In genomic region chr3:141528751-141529150, GRCm38 (mm10) we compare ENCODE assay signal across 29 mouse cellular contexts.
A peak's percentile ranks its signal among the peaks of the same experiment; 100 is the strongest.
DNase-seq lines count a peak whose midpoint lies in the region; ATAC-seq and TF ChIP-seq lines count a peak whose summit lies in the region.
"Had no signal": no experiment of that assay in that cellular context is flagged by ENCODE, and none has a peak within 500 bp of the region (broad histone marks: within the 10 kb centered on the region; RNA-seq: fewer than 3 reads in every experiment).

No protein-coding gene starts in this region.

- H3K27me3 ChIP-seq in embryonic facial prominence, embryonic 12.5 days: no peaks in the 10 kb centered on the region
- no peaks in the 10 kb centered on the region for H3K27me3 ChIP-seq in limb, embryonic 14.5 days (ENCODE audit: control insufficient read depth, insufficient read depth, low read length)
- H3K27me3 ChIP-seq: heart, embryonic 13.5 days; lung, embryonic 15.5 days; neural tube, embryonic 12.5 days had no signal

- TF ChIP-seq POLR2A in limb, embryonic 14.5 days (IDR thresholded peaks at IDR 0.05; ENCODE audit: borderline replicate concordance, extremely low read depth, insufficient read depth, insufficient read length): no peak

- H3K9me3 ChIP-seq in embryonic facial prominence, embryonic 12.5 days: no peaks in the 10 kb centered on the region
- no peaks in the 10 kb centered on the region for H3K9me3 ChIP-seq in limb, embryonic 14.5 days (ENCODE audit: control insufficient read depth, low read length)
- H3K9me3 ChIP-seq: heart, embryonic 13.5 days; lung, embryonic 15.5 days; neural tube, embryonic 12.5 days had no signal

- ATAC-seq in embryonic facial prominence, embryonic 12.5 days (ENCODE audit: insufficient number of reproducible peaks, insufficient read depth, low FRiP score, low TSS enrichment): 0 out of 2 replicates have a peak, but pooled peaks have one; percentile 67
- peak; percentile 71; the same call in 1 of the 2 replicates for ATAC-seq in limb, embryonic 14.5 days (ENCODE audit: low FRiP score, low read depth)
- no peak for ATAC-seq in monocyte, adult 5-6 weeks (replicated peaks; ENCODE audit: insufficient number of reproducible peaks, low FRiP score, low TSS enrichment, poor library complexity, severe bottlenecking)
- ATAC-seq: intestine, postnatal 0 days; midbrain, embryonic 16.5 days had no signal

- no peaks in the 10 kb centered on the region for H3K36me3 ChIP-seq in embryonic facial prominence, embryonic 12.5 days
- no peaks in the 10 kb centered on the region for H3K36me3 ChIP-seq in limb, embryonic 14.5 days (ENCODE audit: control insufficient read depth, insufficient read depth, low read length)
- H3K36me3 ChIP-seq: heart, embryonic 13.5 days; lung, embryonic 15.5 days; neural tube, embryonic 12.5 days had no signal

- H3K4me1 ChIP-seq in embryonic facial prominence, embryonic 12.5 days: peaks cover 7% of the 10 kb centered on the region; the same call in 1 of the 2 replicates
- H3K4me1 ChIP-seq in limb, embryonic 14.5 days (ENCODE audit: control insufficient read depth, insufficient read depth, low read length): peaks cover 6% of the 10 kb centered on the region
- H3K4me1 ChIP-seq: heart, embryonic 13.5 days; lung, embryonic 15.5 days; neural tube, embryonic 12.5 days had no signal

- DNase-seq in embryo, embryonic 11 days: peak; percentile 55
- no peak for DNase-seq in embryo, embryonic 10 days (ENCODE audit: low spot score)
- peak; percentile 75 for DNase-seq in forelimb bud, embryonic 11.5 days (ENCODE audit: low read depth, low spot score)
- DNase-seq in limb, embryonic 14.5 days (ENCODE audit: low spot score): peak; percentile 60
- no peak for DNase-seq in kidney, adult 11 months
- DNase-seq: B cell, adult 2 months; cerebellum, adult 11 months; cerebellum, postnatal 14 days; gastrocnemius, postnatal 36 days; heart, adult 18-20 months; heart, postnatal 10 days; kidney, postnatal 36 days; right cerebral cortex, adult 18-20 months; spleen, adult 18-20 months; thymus, postnatal 25 days had no signal

- no peak overlapping the region for H3K4me3 ChIP-seq in embryonic facial prominence, embryonic 12.5 days
- no peak overlapping the region for H3K4me3 ChIP-seq in limb, embryonic 14.5 days (replicated peaks; ENCODE audit: low read length)
- H3K4me3 ChIP-seq: erythroblast, embryonic 14.5 days; heart, embryonic 13.5 days; layer of hippocampus, adult 2 months; left cerebral cortex, adult 2 months; lung, embryonic 15.5 days; myocyte; neural tube, embryonic 12.5 days had no signal

- H3K4me2 ChIP-seq in embryonic facial prominence, embryonic 12.5 days (replicated peaks): no peak overlapping the region
- no peak overlapping the region for H3K4me2 ChIP-seq in limb, embryonic 14.5 days (replicated peaks; ENCODE audit: low read depth, low read length, severe bottlenecking)
- H3K4me2 ChIP-seq: heart, embryonic 13.5 days; hindbrain, embryonic 14.5 days; liver, embryonic 11.5 days; lung, embryonic 15.5 days; midbrain, embryonic 11.5 days; neural tube, embryonic 12.5 days had no signal

- H3K9ac ChIP-seq in embryonic facial prominence, embryonic 12.5 days: no peak overlapping the region
- no peak overlapping the region for H3K9ac ChIP-seq in limb, embryonic 14.5 days (ENCODE audit: low read depth, low read length, severe bottlenecking)
- H3K9ac ChIP-seq: heart, embryonic 13.5 days; hindbrain, embryonic 14.5 days; lung, embryonic 15.5 days; neural tube, embryonic 12.5 days had no signal

- no peak overlapping the region for H3K27ac ChIP-seq in embryonic facial prominence, embryonic 12.5 days
- H3K27ac ChIP-seq in limb, embryonic 14.5 days (replicated peaks; ENCODE audit: low read depth, low read length): no peak overlapping the region
- H3K27ac ChIP-seq: heart, embryonic 13.5 days; hindbrain, embryonic 14.5 days; layer of hippocampus, adult 2 months; left cerebral cortex, adult 2 months; lung, embryonic 15.5 days; neural tube, embryonic 12.5 days had no signal

Comparison
In these comparisons a context has a peak if more than half of its experiments do, and no peak if none do; other contexts are left out.
1. DNase-seq: peak in embryo, embryonic 11 days (single experiment), forelimb bud, embryonic 11.5 days (single experiment) and limb, embryonic 14.5 days (single experiment); none in embryo, embryonic 10 days (single experiment) and kidney, adult 11 months (single experiment).